Mouse (Mus musculus) thymus, adult 2 months (tissue): ENCODE data around the gene Mcat.

Source experiments
- CTCF ChIP-seq: fragments of 200-500 bp; IDR thresholded peaks from 2 replicates; pipeline ENCODE4 v1.5.1; 2012; ENCODE audit warnings: mild to moderate bottlenecking, control low read depth, low read length, moderate library complexity, borderline replicate concordance; ENCODE audit not compliant: control insufficient read depth, poor library complexity, insufficient read depth; ENCODE audit errors: extremely low read depth
- POLR2A ChIP-seq: fragments of 200-500 bp; IDR thresholded peaks from 2 replicates; pipeline ENCODE4 v1.6.1; 2012; ENCODE audit warnings: mild to moderate bottlenecking, low read length, control low read depth, moderate library complexity; ENCODE audit not compliant: control insufficient read depth, poor library complexity, insufficient read depth; ENCODE audit errors: extremely low read depth

GRCm38 (mm10) chr15:83523638-83524332 is 39.8 kb downstream of the Mcat start:
- TF ChIP-seq CTCF (no peak), POLR2A (no peak)
